Mouse (Mus musculus) spleen, postnatal 36 days (tissue): Measurements from ENCODE around the gene Mfsd2b.

ENCODE experiments used
- DNase-seq, 2 experiments: peaks; one replicate each; pipeline ENCODE4 v3.0.0; 2022; ENCODE audit warnings: low spot score in 2 of 2, mixed read lengths in 1 of 2

The Mfsd2b gene

DNA sequence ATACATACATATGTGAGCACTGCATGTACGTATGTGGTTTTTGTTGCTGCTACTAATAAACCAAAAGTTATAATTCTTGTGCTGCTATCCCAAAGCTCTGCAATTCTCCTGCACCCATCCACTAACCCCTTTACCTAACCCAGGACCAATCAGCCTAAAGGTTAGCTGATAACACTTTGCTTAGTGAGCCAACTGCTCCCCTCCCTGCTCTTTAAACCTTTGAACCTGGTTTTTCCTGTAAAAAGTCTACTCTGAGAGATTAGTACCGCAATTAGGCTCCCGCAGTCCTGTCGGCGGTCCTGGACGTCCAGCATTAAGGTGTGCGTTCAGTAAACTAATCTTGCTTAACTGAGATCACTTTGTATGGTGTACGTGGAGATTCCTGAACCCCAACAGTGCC lies 1.5 kb upstream of the Mfsd2b start:
- no peak for DNase-seq

DNA sequence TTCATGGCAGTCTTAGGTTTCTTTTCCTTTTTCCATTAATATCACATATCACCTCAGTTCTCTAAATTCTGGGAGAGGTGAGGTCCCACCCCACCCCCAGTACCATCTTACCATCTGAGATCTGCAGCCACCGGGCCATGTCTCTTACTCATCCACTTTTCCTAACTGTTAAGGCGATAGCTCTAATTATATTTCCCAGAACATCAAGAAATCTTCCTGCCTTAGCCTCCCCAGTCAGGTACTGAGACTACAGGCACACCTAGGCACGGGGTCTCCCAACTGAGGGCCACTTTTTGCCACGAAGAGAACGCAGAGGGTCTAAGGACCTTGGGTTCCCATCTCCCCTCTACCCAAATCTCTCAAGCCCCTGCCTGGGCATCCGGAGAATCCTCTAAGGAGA lies 628 bp downstream of the Mfsd2b start:
- DNase-seq, result no peak

DNA sequence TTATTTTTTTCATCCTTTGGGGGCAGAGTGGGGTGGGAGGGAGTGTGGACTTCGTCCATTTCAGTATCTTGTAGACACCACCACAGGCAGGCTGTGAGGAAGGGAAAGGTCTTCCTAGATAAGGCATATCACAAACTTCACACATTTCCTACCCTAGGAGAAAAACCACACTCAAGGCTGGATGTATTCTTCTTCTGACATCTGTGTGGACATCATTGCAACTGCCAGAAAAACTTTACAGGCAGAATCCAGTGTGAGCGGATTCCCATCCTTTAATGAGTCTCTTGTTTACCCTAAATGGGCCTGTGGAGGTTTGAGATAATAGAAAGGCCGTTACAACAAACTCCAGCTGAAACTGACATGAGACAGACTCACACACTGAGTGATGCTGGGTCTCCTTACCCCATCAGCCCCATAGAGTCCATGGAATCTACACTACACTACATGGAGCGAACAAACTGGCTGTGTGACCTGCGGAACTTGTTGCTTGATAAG lies 1.1 kb downstream of the Mfsd2b start:
- peak; percentile 31 to 64 for DNase-seq

DNA sequence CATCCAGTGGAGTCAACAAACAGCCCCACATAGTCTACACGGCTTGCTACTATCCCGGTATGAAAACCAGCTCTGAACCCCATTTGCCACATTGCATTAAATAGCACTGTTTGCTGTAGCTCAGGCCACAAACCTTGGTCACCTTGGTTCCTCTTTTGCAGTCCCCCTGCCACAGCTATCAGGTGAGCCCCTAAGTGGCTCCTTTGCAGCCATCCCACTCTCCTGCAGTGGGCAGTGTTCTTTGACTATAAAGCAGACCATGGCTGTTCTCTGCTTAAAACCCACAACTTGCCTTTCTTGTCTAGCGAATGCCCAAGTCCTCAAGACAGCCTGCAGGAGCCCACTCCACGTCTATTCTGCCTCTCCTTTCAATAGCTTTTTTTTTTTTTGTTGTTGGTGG lies 1.9 kb downstream of the Mfsd2b start:
- no peak for DNase-seq

DNA sequence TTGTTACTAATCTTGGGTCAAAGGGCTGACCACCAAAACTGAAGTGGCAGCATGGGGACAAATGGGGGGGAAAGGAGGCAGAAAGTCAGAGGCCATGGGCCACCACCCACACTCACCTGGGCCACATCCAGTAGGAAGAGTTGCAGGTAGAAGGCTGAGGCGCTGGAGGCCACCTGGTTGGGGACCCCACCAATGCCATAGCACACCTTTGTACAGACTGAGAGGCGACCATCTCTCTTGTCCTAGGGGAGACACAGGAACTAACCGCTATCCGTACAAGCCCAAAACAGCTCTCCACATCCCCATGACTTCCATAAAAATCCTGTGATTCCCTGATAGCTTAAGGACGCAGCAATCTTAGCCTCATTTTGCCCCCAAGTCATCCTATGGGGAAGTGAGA lies 2.9 kb downstream of the Mfsd2b start:
- DNase-seq, result no peak

- DNase-seq, result no peak
Measured at GRCm38 (mm10) chr12:4868924-4869323, 5.2 kb downstream of the Mfsd2b start.

- no peak for DNase-seq
Measured at GRCm38 (mm10) chr12:4864338-4864690, 9.8 kb downstream of the Mfsd2b start.

GRCm38 (mm10) chr12:4863654-4864337 lies 10.4 kb downstream of the Mfsd2b start:
- DNase-seq, result no peak

- no peak for DNase-seq
Measured at GRCm38 (mm10) chr12:4862672-4863071, 11.5 kb downstream of the Mfsd2b start.

DNA sequence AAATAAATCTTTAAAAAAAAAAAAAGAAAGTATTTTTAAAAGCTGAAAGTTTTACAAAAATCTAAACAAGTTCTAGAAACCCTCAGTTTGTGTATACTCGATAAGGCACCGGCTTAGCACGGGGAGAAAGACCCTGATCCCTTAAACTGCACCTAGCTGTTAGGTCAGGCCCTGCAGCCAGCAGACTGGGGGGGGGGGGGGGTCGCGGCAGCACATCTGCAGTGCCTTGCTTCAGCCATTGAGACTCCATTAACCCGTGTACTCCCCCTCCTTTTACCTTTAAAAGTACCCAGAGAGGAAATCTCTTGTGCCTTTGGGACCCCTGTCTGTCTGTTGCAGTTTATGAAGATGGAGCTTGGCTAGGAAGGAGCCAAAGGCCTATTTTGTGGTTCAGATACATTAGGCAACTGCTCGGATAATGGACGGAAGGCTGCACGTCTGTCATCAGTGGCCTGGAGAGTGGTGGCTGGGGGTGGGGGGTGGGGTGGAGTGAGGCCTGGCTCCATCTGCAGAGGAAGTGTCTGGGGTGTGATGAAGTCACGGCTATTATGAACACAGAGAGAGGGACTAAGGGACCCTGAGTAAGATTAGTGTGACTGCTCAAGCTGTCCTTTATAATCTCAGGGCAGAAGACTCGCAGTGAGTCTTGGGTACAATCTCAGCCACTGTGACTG lies 14.8 kb downstream of the Mfsd2b start:
- DNase-seq, result no peak

- DNase-seq, result no peak
Measured at GRCm38 (mm10) chr12:4856834-4857233, 17.3 kb downstream of the Mfsd2b start.

- peak in 1 of 2 experiments; percentile 24 for DNase-seq
Measured at GRCm38 (mm10) chr12:4856160-4856559, 18.0 kb downstream of the Mfsd2b start.

GRCm38 (mm10) chr12:4843741-4844140 lies 30.4 kb downstream of the Mfsd2b start:
- DNase-seq, result peak; percentile 18 to 25

GRCm38 (mm10) chr12:4842890-4843597 lies 31.1 kb downstream of the Mfsd2b start, which contains the start of gene Wdcp:
TSS of gene Wdcp (plus strand) at chr12:4843303.
- peak; percentile 87 to 90 for DNase-seq

GRCm38 (mm10) chr12:4842456-4842855 lies 31.7 kb downstream of the Mfsd2b start:
- no peak for DNase-seq

GRCm38 (mm10) chr12:4841392-4841887 lies 32.7 kb downstream of the Mfsd2b start, which contains the start of gene Fkbp1b:
TSS of gene Fkbp1b (minus strand) at chr12:4841591.
- DNase-seq, result peak in 1 of 2 experiments; percentile 16

GRCm38 (mm10) chr12:4840741-4841140 lies 33.4 kb downstream of the Mfsd2b start:
- DNase-seq, result no peak

DNA sequence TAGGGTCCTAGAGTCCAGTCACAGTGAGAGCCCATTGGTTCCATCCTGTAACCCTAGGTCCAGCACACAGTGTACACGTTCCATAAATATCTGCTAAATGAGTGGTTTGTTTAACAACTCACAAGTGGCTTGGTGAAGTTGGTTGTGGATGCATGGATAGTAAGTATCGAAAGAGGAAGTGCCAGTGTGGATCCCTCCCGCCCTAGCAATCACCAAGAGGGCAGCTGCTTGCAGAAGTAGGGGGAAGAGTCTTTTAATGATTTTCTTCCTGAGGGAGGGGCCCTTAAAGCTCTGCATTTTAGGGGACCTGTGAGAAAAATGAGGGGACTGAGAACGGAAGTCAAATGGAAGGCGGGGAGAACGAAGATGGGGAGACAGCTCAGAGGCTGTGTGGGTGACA lies 34.1 kb downstream of the Mfsd2b start:
- no peak for DNase-seq

- no peak for DNase-seq
Measured at GRCm38 (mm10) chr12:4836959-4837358, 37.2 kb downstream of the Mfsd2b start.

- DNase-seq, result no peak
Measured at GRCm38 (mm10) chr12:4827256-4827655, 46.9 kb downstream of the Mfsd2b start.

GRCm38 (mm10) chr12:4817361-4818101 lies 56.6 kb downstream of the Mfsd2b start, which contains the start of gene Sf3b6:
TSS of gene Sf3b6 (plus strand) at chr12:4817544.
- peak; percentile 98 to 99 for DNase-seq
